Mouse (Mus musculus) granulocyte monocyte progenitor cell, adult 5-6 weeks (primary cell): ENCODE measurements around the gene Pigw. TPM values are rescaled to one million over a fixed set of nuclear protein-coding genes. Genes with fewer than 3 reads are reported as not detected.
"Not testable (repeated sequence)": the region's sequence is repeated elsewhere in the genome, so short reads cannot be mapped to it uniquely, and the experiment has no call there.

ENCODE experiments used
- ATAC-seq: replicated peaks from 2 replicates; pipeline ENCODE4 v1.8.0; 2016; ENCODE audit warnings: mild to moderate bottlenecking, moderate TSS enrichment, inconsistent platforms; ENCODE audit not compliant: poor library complexity, severe bottlenecking
- total RNA-seq, 2 experiments: library from RNA; stranded (forward) in 1 of 2; stranded (reverse) in 1 of 2; fragments of 200-712, 200-1000 nt in 1 of 2; fragments of >200 nt in 1 of 2; fragmentation: Nextera tagmentation in 1 of 2; gene quantifications; 2 replicates each; pipeline ENCODE4 v1.2.3; 2014 to 2017

Gene Pigw
- total RNA-seq, 2 experiments from 2014 or later: 5.0 to 8.3 TPM

DNA sequence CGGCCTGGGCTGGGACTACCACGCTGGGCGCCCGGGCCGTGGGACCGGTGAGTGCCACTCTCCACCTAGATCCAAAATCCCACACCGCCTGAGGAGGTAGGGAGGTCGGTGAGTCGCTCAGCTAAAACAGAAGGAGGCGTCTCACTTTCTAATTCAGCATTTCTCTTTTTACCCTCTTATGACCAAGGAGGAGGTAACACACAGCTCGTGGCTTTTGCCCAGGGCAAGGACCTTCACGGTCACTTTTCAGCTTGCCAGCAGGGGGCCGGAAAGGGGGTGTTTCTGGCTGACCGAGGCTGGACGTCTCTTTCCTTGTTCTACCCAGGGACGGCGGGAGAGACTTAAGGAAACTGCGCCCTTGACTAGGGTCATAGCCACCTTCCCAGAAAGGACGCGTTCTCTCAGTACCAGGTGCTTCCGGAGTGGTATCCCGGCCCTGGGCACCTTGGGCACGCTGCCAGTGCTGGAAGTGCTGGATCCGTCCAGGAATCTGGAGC, 428 bp upstream of the Pigw start:
- ATAC-seq: peak; percentile 65

DNA sequence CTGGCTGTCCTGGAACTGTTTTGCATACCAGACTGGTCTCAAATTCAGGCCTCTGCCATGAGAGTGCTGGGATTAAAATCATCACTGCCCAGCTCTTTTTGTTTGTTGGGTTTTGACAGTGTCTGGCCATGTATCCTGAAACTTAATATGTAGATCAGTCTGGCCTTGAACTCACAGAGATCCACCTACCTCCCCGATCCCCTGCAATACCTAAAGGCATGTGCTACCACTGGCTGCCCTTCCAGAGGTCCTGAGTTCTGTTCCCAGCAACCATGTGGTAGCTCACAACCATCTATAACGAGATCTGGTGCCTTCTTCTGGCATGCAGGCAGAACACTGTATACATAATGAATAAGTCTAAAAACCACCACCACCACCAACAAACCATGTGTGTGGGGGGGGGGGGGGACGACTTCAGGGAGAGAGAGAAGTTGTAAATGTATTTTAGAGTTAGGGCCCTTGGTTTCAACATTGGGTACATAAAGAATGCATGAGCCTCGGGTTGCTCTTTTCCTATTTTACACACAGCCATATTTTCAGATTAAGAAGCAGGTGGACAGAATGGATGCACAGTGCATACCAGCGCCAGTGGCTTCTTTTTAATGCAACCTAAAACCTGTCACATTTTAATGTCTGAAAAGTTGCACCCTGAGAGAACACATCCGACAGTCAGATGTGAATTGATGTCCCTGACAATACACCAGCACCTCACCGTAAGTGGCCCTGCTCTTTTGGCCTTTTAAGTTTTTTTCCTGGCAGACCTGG, 896 bp downstream of the Pigw start:
- no peak for ATAC-seq

DNA sequence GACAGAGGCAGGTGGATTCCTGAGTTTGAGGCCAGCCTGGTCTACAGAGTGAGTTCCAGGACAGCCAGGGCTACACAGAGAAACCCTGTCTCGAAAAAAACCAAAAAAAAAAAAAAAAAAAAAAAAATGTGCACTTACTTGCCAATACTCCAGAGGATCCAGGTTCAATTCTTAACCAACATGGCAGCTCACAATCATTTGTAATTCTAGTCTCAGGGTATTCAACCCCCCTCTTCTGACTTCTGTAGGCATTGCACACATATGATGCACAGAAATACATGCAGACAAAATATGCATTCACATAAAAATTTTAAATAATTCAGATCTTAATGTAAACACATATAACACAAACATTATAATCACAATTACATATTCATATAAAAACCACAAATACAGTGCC, 4.1 kb downstream of the Pigw start:
- not testable (repeated sequence) for ATAC-seq

DNA sequence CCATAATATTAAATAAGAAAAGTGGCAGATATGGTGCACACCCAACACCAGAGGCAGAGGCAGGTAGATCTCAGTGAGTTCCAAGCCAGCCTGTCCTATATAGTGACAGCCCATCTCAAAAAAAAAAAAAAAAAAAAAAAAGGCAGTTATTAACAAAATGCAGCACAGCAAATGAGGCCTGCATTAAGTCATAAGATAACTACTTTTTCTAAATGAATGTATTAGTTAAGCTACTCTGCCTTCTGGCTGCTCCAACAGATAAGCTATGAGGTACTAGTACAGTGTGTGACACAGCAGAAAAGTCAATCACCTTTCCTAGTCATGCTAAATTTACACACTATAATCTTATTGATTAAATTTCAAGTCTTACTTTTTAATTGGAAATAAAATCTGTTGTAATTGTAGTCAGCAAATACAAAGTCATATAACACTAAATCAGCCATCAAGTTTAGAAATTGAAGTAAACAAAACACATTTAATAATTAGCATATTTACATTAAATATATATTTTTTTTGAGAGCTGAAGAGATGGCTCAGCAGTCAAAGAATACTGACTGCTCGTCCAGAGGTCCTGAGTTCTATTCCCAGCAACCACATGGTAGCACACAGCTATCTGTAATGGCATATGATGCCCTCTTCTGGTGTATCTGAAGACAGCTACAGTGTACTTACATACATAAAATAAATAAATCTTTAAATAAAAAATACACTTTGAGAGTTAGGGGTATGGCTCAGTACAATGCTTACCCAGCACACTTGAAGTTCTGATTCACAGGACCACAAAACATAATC, 6.8 kb downstream of the Pigw start:
- no peak for ATAC-seq

DNA sequence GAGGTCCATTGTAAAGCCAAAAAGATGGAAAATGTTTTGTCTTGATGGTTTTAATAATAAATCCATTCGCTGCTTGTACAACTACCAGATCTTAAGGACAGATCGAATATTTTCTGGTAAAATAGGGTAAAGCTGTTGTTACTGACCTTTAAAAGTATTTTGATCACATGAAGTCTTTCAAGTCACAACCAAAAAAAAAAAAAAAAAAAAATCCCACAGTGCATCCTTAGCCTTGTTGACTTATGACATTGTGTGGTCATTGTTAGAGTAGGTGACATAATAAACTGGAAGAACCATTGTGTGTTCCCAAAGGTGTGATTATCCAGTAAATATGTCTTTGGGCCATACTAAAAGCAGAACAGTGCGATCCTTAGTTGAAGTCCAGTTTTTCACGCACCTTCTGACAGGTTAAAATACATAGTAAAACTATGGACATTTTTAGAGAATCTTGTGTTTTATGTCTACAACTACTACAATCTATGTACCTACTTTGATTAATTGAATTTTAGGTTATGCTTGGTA, 8.5 kb downstream of the Pigw start:
- ATAC-seq: no peak

DNA sequence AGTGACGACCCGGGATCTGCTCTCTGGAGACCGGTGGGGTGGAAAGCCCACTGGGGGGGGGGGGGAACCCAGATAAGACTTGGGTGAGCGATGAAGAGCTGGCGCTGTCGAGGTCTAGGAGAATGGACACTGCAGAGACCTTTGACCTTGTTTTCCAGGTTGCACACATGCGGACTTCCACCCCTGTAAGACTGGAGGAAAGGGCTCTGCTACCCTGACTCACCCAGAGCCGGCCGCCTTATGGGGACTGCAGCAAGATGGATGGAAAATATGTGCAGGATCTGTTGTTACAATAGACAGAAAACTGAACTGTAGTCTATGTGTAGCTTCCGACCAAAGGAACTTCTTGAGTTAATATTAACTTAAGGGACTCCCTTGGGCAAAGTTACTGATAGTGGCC, 9.0 kb downstream of the Pigw start:
- no peak for ATAC-seq

DNA sequence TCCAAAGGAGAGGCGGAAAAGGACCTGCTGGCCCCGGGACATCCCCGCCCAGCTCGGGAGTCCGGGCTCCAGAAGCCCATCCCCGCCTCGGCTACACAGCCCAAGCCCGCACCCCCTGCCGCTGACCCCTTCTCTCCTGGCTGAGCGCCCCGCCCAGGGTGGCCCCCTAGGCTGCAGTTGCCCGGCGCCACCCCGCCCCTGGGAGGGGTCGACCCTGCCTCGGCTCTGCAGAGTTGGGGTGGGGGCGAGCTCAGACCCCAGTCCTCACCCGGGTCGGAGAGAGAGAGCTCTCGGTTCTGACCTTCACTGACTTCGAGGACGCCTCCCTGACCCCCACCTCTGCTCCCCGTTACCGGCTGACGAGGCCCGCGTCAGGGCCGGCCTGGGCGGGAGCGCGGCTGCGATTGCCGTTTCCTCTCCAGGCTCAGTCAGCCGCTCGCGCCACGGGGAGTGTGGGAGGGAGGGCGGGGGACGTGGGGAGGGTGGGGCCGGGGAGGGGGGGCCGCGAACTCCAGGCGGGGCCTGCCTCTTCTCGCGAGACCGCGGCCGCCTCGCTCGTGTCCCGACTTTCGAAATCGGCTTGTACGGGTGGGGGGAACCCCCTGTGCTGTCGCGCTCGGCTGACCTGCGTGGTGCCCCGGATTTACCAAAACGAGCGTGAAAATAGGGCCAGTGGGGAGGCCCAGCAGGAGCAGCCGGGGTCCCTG, 9.6 kb downstream of the Pigw start, which contains the start of gene Ggnbp2:
TSS of gene Ggnbp2 (minus strand) at position 481 of the 707 bp plus-strand sequence.
- ATAC-seq: peak; percentile 69

DNA sequence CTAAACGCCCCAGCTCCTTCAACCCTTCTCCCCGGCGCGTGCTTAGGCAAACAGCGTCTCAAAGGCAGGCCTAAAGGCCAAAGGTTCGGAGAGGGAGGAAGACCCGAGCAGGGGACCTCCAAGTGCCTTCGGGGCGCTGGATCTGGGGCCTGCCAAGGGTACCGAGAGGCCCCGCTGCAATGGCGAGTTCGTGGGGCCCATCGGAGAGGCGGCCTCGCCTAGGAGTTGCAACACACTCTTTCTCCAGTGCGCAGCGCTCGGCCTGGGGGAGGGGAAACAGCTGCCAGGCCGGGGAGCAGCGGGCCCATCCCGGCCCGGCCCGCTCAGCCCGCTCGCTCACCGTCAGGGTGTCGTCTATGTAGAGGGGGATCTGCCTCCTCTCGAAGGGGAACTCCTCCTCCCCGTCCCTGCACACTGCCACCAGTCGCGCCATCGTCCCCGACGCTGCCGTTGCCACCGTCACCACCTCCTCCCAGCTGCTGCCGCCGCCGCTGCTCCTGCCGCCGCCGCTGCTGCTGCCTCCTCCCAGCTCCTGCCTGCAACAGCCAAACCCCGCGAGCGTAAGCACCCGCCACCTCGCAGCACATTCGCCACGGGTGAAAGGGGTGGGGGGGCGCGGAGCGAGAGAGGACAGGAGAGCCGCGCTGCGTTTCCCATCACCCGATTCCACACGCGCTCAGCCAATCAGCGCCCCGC, 10.4 kb downstream of the Pigw start:
- peak; percentile 73 for ATAC-seq

DNA sequence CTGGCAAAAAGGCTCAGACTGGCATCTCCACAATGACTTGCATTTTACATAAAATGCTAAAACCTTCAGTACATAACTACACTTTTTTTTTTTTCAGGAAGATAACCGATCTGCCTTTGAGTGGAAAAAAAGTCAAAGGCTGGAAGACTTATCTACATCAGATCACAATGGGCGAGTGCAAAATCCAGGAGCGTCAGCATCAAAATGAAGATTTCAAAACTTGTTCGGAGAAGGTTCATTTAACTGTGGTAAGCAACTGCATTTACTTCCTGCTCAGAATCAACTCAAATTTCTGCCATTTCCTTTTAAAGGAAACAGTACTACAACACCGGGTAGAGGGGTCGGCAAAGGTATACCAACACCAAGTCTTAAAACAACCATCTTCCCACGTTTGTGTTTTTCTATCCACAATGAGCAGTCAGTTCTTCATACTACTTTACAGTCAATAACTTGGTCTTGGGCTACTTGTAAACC, 11.3 kb downstream of the Pigw start:
- ATAC-seq: no peak

DNA sequence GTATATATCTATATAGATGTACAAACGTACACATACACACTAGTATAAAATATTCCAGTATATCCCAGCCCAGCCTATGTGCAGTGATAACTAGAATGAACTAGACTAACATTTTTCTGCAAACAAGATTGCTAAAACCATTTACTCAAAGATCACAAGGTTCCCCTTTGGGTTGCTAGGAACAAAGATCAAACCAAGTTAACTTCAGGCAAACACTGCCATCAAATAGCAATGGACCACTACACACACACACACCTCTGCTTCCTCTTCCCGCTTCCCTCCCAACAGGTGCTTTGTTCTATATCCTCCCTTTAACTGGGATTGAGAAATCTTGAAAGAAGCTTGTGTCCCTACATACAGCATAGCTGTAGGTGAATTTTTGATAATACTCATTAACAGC, 12.5 kb downstream of the Pigw start:
- ATAC-seq: no peak

DNA sequence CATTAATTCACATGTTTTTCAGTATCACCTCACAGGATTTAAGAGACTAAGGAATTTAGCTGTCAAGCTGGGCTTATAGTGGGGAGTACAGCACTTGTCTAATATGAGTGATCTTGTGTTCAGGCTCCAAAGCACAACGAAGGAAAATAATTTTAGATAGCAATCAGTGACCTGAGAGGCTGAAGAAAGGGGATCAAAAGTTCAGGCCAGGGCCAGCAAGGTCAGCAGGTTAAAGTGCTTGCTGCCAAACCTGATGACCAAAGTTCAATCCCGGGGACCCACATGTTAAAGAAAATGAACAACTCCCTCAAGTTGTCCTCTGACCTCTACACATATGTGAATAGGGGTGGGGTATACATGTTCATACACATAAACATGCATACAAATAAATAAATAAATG, 14.8 kb downstream of the Pigw start:
- ATAC-seq: no peak

DNA sequence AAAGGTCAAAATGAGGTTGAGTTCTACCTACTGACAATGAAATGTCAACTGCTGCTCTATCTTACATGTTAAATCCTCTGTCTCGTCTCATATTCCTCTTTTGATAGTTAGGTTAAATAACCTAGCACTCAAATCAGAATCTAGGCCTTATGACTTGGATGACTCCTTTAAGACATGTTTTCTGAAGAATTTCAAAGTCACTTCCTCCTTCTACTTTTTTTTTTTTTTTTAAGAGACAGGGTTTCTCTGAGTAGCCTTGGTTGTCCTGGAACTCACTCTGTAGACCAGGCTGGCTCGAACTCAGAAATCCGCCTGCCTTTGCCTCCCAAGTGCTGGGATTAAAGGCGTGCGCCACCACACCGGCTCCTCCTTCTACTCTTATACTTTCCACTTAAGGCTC, 24.8 kb downstream of the Pigw start:
- ATAC-seq: no peak

DNA sequence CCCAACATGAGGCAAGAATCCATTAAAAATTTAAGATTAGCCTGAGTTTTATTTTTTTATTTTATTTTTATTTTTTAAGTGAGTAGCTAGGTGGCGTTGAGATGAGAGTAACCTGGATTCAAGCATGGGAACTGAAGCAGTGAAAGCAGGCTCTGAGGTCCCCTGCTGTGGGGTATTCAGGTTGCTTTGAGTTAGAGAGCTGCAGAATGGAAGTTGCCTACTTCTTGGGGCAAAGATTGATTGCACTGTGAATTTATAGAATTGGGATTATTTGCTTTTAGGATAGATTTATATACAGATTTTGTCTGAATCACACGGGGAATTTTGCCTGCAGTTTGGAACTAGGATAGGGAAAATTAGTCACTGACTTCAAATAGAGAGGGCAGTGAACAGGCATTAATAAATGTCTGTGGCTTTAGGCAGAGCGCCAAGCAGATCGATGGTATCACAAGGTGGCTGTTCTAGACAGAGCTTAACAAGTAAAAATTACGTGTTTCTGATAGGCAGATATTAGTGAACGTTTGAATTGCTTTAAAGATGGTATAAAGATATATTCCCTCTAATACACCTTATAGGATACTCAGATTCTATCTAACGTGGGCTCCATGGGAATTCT, 32.5 kb downstream of the Pigw start:
- no peak for ATAC-seq

DNA sequence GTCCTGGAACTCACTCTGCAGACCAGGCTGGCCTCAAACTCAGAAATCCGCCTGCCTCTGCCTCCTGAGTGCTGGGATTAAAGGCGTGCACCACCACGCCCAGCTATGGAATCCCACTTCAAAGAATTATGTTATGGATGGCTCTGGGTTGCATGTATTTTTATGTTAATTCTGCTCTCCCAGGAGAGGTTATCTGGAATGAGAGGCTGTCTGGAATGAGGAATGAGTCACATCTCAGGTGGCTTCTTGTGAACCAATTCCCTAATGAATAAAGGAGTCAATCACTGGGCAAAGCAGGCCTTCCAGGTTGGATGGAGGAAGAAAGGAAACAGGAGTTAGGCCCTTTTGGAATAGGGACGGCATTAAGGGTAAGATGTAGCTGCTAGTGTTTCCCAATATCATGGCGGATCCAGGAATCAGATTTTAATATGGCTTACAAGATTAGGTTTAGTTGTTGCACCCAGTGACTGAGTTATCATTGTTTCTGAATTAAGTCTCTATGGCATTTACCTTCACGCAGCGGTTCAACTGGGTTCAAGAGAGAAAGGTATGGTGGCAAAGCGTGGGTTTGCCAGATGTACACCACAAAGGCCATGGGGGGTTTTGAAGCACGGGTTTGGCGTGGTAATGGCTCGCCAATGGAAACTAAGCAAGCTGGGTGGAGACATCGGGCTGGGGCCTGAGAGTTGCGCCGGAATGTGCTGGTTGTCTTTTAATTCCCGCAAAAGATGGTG, 33.2 kb downstream of the Pigw start:
- no peak for ATAC-seq

DNA sequence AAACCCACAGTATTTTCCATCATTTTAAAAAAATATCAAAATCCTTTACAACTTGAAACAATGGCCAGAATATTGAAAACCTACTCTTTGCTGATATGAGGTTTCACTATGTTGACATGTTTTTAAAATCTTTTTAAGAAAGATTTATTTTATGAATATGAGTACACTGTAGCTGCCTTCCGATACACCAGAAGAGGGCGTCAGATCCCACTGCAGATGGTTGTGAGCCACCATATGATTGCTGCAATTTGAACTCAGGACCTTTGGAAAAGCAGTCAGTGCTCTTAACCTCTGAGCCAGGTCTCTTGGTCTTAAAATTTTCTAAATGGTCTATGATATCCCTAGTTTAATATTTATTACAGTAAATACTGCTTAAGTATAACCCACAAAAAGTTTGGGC, 40.8 kb downstream of the Pigw start:
- ATAC-seq: no peak

DNA sequence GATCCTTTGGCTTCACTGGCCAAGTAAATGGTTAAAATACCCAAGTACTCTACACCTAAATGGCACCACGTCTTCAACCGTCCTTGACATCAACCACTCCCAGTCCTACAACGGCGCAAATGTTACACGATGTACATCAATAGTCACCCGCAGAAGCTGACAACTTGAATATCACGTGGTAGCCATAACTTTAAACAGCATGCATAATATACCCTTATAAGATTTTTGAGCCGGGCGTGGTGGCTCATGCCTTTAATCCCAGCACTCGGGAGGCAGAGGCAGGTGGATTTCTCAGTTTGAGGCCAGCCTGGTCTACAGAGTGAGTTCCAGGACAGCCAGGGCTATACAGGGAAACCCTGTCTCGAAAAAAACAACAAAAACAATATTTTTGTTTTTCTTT, 50.6 kb downstream of the Pigw start:
- not testable (repeated sequence) for ATAC-seq

DNA sequence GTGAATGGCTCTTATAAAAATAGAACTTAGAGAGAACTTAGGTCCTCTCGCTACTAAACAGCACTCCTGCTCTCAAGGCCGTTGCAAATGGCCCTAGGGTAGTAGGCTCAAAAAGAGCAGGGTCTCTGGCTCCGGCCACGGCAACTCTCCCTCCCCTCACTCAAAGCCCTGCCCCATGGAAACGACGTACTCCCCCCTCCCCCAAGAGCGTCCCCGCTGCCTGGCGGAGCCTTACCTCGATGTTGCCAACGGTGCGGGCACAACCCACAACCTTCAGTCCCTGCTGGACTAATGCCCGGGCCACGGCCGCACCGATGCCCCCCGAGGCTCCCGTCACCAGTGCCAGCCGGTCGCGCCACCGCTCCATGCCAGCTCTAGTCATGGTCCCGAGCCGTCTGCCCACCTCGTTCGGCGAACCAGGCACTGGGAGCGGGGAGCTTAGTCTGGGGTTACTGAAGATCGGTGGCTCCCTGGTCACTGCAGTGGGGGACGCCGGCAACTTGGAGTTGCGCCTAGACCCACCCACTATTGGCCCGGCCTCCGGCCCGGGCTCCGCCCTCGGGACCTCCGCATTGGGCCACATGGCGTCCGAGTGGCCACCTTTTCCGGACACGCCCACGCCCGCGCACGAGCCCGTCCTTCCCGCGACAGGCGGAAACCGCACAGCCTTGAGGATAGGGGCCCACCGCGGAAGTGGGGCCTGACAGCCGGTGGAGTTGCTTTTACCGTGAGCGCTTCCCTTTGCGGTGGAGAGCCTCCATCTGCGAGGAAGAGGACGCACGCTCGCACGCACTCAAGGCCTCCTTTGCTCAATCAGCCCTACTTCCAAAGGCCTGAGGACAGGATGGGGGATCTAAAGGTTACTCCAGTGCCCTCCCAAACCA, 51.3 kb downstream of the Pigw start, which contains the start of gene Dhrs11:
TSS of gene Dhrs11 (minus strand) at position 479 of the 884 bp plus-strand sequence.
- ATAC-seq: peak; percentile 94
